Mouse (Mus musculus): Measurements from ENCODE around the gene Pde4b. TPM values are rescaled to one million over a fixed set of nuclear protein-coding genes. Genes with fewer than 3 reads are reported as not detected.

Pde4b gene
- polyA plus RNA-seq, 1 experiment from 2014 or later, result 7.7 TPM

- no peak for ATAC-seq (replicated peaks; ENCODE audit: low FRiP score)
Measured at GRCm38 (mm10) chr4:102498920-102499316, 411.6 kb downstream of the Pde4b start.

GRCm38 (mm10) chr4:102505714-102506113 is 418.4 kb downstream of the Pde4b start:
- H3K27me3 ChIP-seq (ENCODE audit: control insufficient read depth, insufficient read depth, low read length), result no peaks in the 10 kb centered on the region
- H3K9me3 ChIP-seq (ENCODE audit: control insufficient read depth, low read length), result no peaks in the 10 kb centered on the region
- no peak overlapping the region for H3K4me3 ChIP-seq (ENCODE audit: low read depth, low read length)
- no peaks in the 10 kb centered on the region for H3K4me1 ChIP-seq (replicated peaks; ENCODE audit: control insufficient read depth, insufficient read depth, low read length)
- H3K27ac ChIP-seq (ENCODE audit: low read depth, low read length), result no peak overlapping the region
- WGBS, result 46% methylated on average over 6 of the region's 6 CpGs
- no peak overlapping the region for H3K4me2 ChIP-seq (ENCODE audit: low read depth, low read length, severe bottlenecking)
- no peak overlapping the region for H3K9ac ChIP-seq (ENCODE audit: low read length)
- H3K36me3 ChIP-seq (ENCODE audit: control insufficient read depth, insufficient read depth, low read length), result no peaks in the 10 kb centered on the region
- DNase-seq (ENCODE audit: low spot score) (no peak), ATAC-seq (replicated peaks; ENCODE audit: low FRiP score) (no peak)

More at GRCm38 (mm10) chr4:102498920-102499316, 411.6 kb downstream of the Pde4b start:
- WGBS, result 85% methylated on average over 1 of the region's 1 CpGs
- Histone ChIP-seq H3K36me3 (ENCODE audit: control insufficient read depth, insufficient read depth, low read length) (no peaks in the 10 kb centered on the region), H3K27me3 (ENCODE audit: control insufficient read depth, insufficient read depth, low read length) (no peaks in the 10 kb centered on the region), H3K9me3 (ENCODE audit: control insufficient read depth, low read length) (no peaks in the 10 kb centered on the region), H3K27ac (ENCODE audit: low read depth, low read length) (no peak overlapping the region), H3K4me2 (ENCODE audit: low read depth, low read length, severe bottlenecking) (no peak overlapping the region), H3K9ac (ENCODE audit: low read length) (no peak overlapping the region), H3K4me3 (ENCODE audit: low read depth, low read length) (no peak overlapping the region), H3K4me1 (replicated peaks; ENCODE audit: control insufficient read depth, insufficient read depth, low read length) (no peaks in the 10 kb centered on the region)
- no peak for DNase-seq (ENCODE audit: low spot score)

- ATAC-seq (replicated peaks; ENCODE audit: low FRiP score) (no peak), DNase-seq (ENCODE audit: low spot score) (no peak)
- WGBS, result 88% methylated on average over 15 of the region's 15 CpGs
- H3K36me3 ChIP-seq (ENCODE audit: control insufficient read depth, insufficient read depth, low read length), result no peaks in the 10 kb centered on the region
- no peak overlapping the region for H3K9ac ChIP-seq (ENCODE audit: low read length)
- no peak overlapping the region for H3K27ac ChIP-seq (ENCODE audit: low read depth, low read length)
- no peak overlapping the region for H3K4me3 ChIP-seq (ENCODE audit: low read depth, low read length)
- no peak overlapping the region for H3K4me2 ChIP-seq (ENCODE audit: low read depth, low read length, severe bottlenecking)
- no peaks in the 10 kb centered on the region for H3K9me3 ChIP-seq (ENCODE audit: control insufficient read depth, low read length)
- H3K4me1 ChIP-seq (replicated peaks; ENCODE audit: control insufficient read depth, insufficient read depth, low read length), result no peaks in the 10 kb centered on the region; the same call in 1 of the 2 replicates
- H3K27me3 ChIP-seq (ENCODE audit: control insufficient read depth, insufficient read depth, low read length), result no peaks in the 10 kb centered on the region
Measured at GRCm38 (mm10) chr4:102506376-102507280, 419.3 kb downstream of the Pde4b start.

GRCm38 (mm10) chr4:102507344-102507743 is 420.0 kb downstream of the Pde4b start:
- no peak for DNase-seq (ENCODE audit: low spot score)
- Histone ChIP-seq H3K27me3 (ENCODE audit: control insufficient read depth, insufficient read depth, low read length) (no peaks in the 10 kb centered on the region), H3K4me3 (ENCODE audit: low read depth, low read length) (no peak overlapping the region), H3K4me1 (replicated peaks; ENCODE audit: control insufficient read depth, insufficient read depth, low read length) (no peaks in the 10 kb centered on the region; the same call in 1 of the 2 replicates), H3K27ac (ENCODE audit: low read depth, low read length) (no peak overlapping the region), H3K36me3 (ENCODE audit: control insufficient read depth, insufficient read depth, low read length) (no peaks in the 10 kb centered on the region), H3K4me2 (ENCODE audit: low read depth, low read length, severe bottlenecking) (no peak overlapping the region), H3K9ac (ENCODE audit: low read length) (no peak overlapping the region), H3K9me3 (ENCODE audit: control insufficient read depth, low read length) (no peaks in the 10 kb centered on the region)
- 87% methylated on average over 9 of the region's 9 CpGs for WGBS
- no peak for ATAC-seq (replicated peaks; ENCODE audit: low FRiP score)

GRCm38 (mm10) chr4:102507753-102508152 is 420.4 kb downstream of the Pde4b start:
- H3K36me3 ChIP-seq (ENCODE audit: control insufficient read depth, insufficient read depth, low read length), result no peaks in the 10 kb centered on the region
- no peak overlapping the region for H3K27ac ChIP-seq (ENCODE audit: low read depth, low read length)
- DNase-seq (ENCODE audit: low spot score), result no peak
- H3K4me1 ChIP-seq (replicated peaks; ENCODE audit: control insufficient read depth, insufficient read depth, low read length), result no peaks in the 10 kb centered on the region; the same call in 1 of the 2 replicates
- H3K4me2 ChIP-seq (ENCODE audit: low read depth, low read length, severe bottlenecking), result no peak overlapping the region
- H3K9ac ChIP-seq (ENCODE audit: low read length), result no peak overlapping the region
- H3K4me3 ChIP-seq (ENCODE audit: low read depth, low read length), result no peak overlapping the region
- no peak for ATAC-seq (replicated peaks; ENCODE audit: low FRiP score)
- WGBS, result 82% methylated on average over 2 of the region's 2 CpGs
- H3K27me3 ChIP-seq (ENCODE audit: control insufficient read depth, insufficient read depth, low read length), result no peaks in the 10 kb centered on the region
- no peaks in the 10 kb centered on the region for H3K9me3 ChIP-seq (ENCODE audit: control insufficient read depth, low read length)

GRCm38 (mm10) chr4:102510061-102510460 is 422.7 kb downstream of the Pde4b start:
- no peak for DNase-seq (ENCODE audit: low spot score)
- no peak overlapping the region for H3K9ac ChIP-seq (ENCODE audit: low read length)
- H3K27ac ChIP-seq (ENCODE audit: low read depth, low read length), result no peak overlapping the region
- H3K36me3 ChIP-seq (ENCODE audit: control insufficient read depth, insufficient read depth, low read length), result no peaks in the 10 kb centered on the region
- H3K9me3 ChIP-seq (ENCODE audit: control insufficient read depth, low read length), result no peaks in the 10 kb centered on the region
- no peaks in the 10 kb centered on the region; the same call in 1 of the 2 replicates for H3K4me1 ChIP-seq (replicated peaks; ENCODE audit: control insufficient read depth, insufficient read depth, low read length)
- H3K4me3 ChIP-seq (ENCODE audit: low read depth, low read length), result no peak overlapping the region
- ATAC-seq (replicated peaks; ENCODE audit: low FRiP score), result no peak
- no peak overlapping the region for H3K4me2 ChIP-seq (ENCODE audit: low read depth, low read length, severe bottlenecking)
- WGBS, result 82% methylated on average over 6 of the region's 6 CpGs
- H3K27me3 ChIP-seq (ENCODE audit: control insufficient read depth, insufficient read depth, low read length), result no peaks in the 10 kb centered on the region

- ATAC-seq (replicated peaks; ENCODE audit: low FRiP score), result no peak
- WGBS, result 47% methylated on average over 8 of the region's 8 CpGs
- Histone ChIP-seq H3K4me1 (replicated peaks; ENCODE audit: control insufficient read depth, insufficient read depth, low read length) (no peaks in the 10 kb centered on the region; the same call in 1 of the 2 replicates), H3K9me3 (ENCODE audit: control insufficient read depth, low read length) (no peaks in the 10 kb centered on the region), H3K36me3 (ENCODE audit: control insufficient read depth, insufficient read depth, low read length) (no peaks in the 10 kb centered on the region), H3K27ac (ENCODE audit: low read depth, low read length) (no peak overlapping the region), H3K4me2 (ENCODE audit: low read depth, low read length, severe bottlenecking) (peak overlapping the region; percentile 29; the same call in 1 of the 2 replicates), H3K9ac (ENCODE audit: low read length) (no peak overlapping the region; the same call in 1 of the 2 replicates), H3K4me3 (ENCODE audit: low read depth, low read length) (no peak overlapping the region), H3K27me3 (ENCODE audit: control insufficient read depth, insufficient read depth, low read length) (no peaks in the 10 kb centered on the region)
- DNase-seq (ENCODE audit: low spot score), result no peak
Measured at GRCm38 (mm10) chr4:102510939-102511391, 423.6 kb downstream of the Pde4b start.

GRCm38 (mm10) chr4:102511511-102511910 is 424.2 kb downstream of the Pde4b start:
- 23% methylated on average over 11 of the region's 11 CpGs for WGBS
- no peaks in the 10 kb centered on the region; the same call in 1 of the 2 replicates for H3K4me1 ChIP-seq (replicated peaks; ENCODE audit: control insufficient read depth, insufficient read depth, low read length)
- H3K9me3 ChIP-seq (ENCODE audit: control insufficient read depth, low read length), result no peaks in the 10 kb centered on the region
- no peaks in the 10 kb centered on the region for H3K36me3 ChIP-seq (ENCODE audit: control insufficient read depth, insufficient read depth, low read length)
- peak overlapping the region; percentile 28; the same call in 1 of the 2 replicates for H3K4me2 ChIP-seq (ENCODE audit: low read depth, low read length, severe bottlenecking)
- no peaks in the 10 kb centered on the region for H3K27me3 ChIP-seq (ENCODE audit: control insufficient read depth, insufficient read depth, low read length)
- ATAC-seq (replicated peaks; ENCODE audit: low FRiP score), result no peak; the same call in 1 of the 2 replicates
- DNase-seq (ENCODE audit: low spot score), result peak; percentile 53
- H3K27ac ChIP-seq (ENCODE audit: low read depth, low read length), result no peak overlapping the region
- no peak overlapping the region for H3K4me3 ChIP-seq (ENCODE audit: low read depth, low read length)
- H3K9ac ChIP-seq (ENCODE audit: low read length), result peak overlapping the region; percentile 30; the same call in 1 of the 2 replicates
